Mouse (Mus musculus) heart, adult 2 months (tissue): Measurements from ENCODE around the gene Amt. TPM values are rescaled to one million over a fixed set of nuclear protein-coding genes. Genes with fewer than 3 reads are reported as not detected.
A peak's percentile ranks its signal among the peaks of the same experiment; 100 is the strongest.

Experiments
- DNase-seq, 2 experiments: peaks; one replicate each; pipeline ENCODE4 v3.0.0; 2021
- H3K27ac ChIP-seq: fragments of 200-600 bp; 2 replicates; pipeline ENCODE4 v1.8.1; 2022
- H3K27me3 ChIP-seq: fragments of 200-500 bp; 2 replicates; pipeline ENCODE4 v1.6.1; 2012; ENCODE audit warnings: mild to moderate bottlenecking, low read length, inconsistent platforms, mixed read lengths; ENCODE audit not compliant: control insufficient read depth, insufficient read depth
- H3K36me3 ChIP-seq: fragments of 200-500 bp; 2 replicates; pipeline ENCODE4 v1.6.1; 2012; ENCODE audit warnings: low read length, inconsistent platforms; ENCODE audit not compliant: control insufficient read depth, insufficient read depth
- H3K4me1 ChIP-seq: fragments of 200-500 bp; 2 replicates; pipeline ENCODE4 v1.6.1; 2011; ENCODE audit warnings: low read length; ENCODE audit not compliant: control insufficient read depth, insufficient read depth
- H3K4me3 ChIP-seq: fragments of 200-600 bp; 2 replicates; pipeline ENCODE4 v1.8.1; 2022
- H3K79me2 ChIP-seq: fragments of 200-500 bp; replicated peaks from 2 replicates; pipeline ENCODE4 v1.6.1; 2012; ENCODE audit warnings: mild to moderate bottlenecking, inconsistent platforms, low read length, moderate library complexity, mixed read lengths; ENCODE audit not compliant: control insufficient read depth, insufficient read depth
- H3K9ac ChIP-seq: fragments of 200-500 bp; 2 replicates; pipeline ENCODE4 v1.6.1; 2012; ENCODE audit warnings: low read depth, mild to moderate bottlenecking, control low read depth, inconsistent platforms, low read length, mixed read lengths
- CTCF ChIP-seq: fragments of 200-600 bp; IDR thresholded peaks from 2 replicates; pipeline ENCODE4 v1.8.1; 2022; ENCODE audit warnings: antibody characterized with exemption, mild to moderate bottlenecking, moderate library complexity
- EP300 ChIP-seq: fragments of 200-500 bp; IDR thresholded peaks from 2 replicates; pipeline ENCODE4 v1.6.1; 2011; ENCODE audit warnings: low read depth, low read length, control low read depth; ENCODE audit not compliant: insufficient read depth
- POLR2A ChIP-seq: fragments of 200-500 bp; IDR thresholded peaks from 2 replicates; pipeline ENCODE4 v1.6.1; 2011; ENCODE audit warnings: mild to moderate bottlenecking, low read depth, low read length, control low read depth; ENCODE audit not compliant: insufficient read depth
- WGBS: fragments of 180-500 bp; shearing (Covaris S2); methylation state at CpG from one replicate; pipeline ENCODE4 v1.1.7; 2018; 5-methylcytosine and 5-hydroxymethylcytosine counted together
- intact Hi-C: fragments of 180-260 bp; cut with DNase I; formaldehyde crosslinking; loops from one replicate; pipeline ENCODE4 v1.15.1; 2025
- long read RNA-seq: library from polyadenylated mRNA; stranded (forward); transcript quantifications from one replicate; pipeline ENCODE4 v2.0.0, GENCODE M21; 2021
- polyA plus RNA-seq: library from polyadenylated mRNA; depleted of rRNA; stranded (reverse); fragments of >200 nt; gene quantifications from 2 replicates; pipeline ENCODE4 v1.2.3, GENCODE M21; 2012; rRNA removed
- total RNA-seq, 2 experiments: library from RNA; stranded (reverse); gene quantifications; 2 replicates each; pipeline ENCODE4 v1.2.3; 2021

Gene Amt
- total RNA-seq = 1 to 10 TPM; 4.0 to 4.6 TPM
- 4.8 and 9.2 TPM in 2 replicates for polyA plus RNA-seq
- long read RNA-seq = 0 reads

- Histone ChIP-seq H3K36me3 (no peaks in the 10 kb centered on the region), H3K9ac (no peak within 1 kb of the TSS), H3K27me3 (no peaks in the 10 kb centered on the region), H3K27ac (no peak within 1 kb of the TSS), H3K4me1 (no peaks in the 10 kb centered on the region), H3K4me3 (no peak within 1 kb of the TSS), H3K79me2 (no peaks in the 10 kb centered on the region)
- no peak for DNase-seq
- TF ChIP-seq EP300 (no peak), CTCF (no peak), POLR2A (no peak)
- WGBS = 51% methylated on average over 18 of the region's 18 CpGs
- intact Hi-C loops = no loop called here
Measured at GRCm38 (mm10) chr9:108296453-108297355, at the start of gene Amt. TSS of gene Amt (plus strand) at chr9:108296853.

- WGBS = 54% methylated on average over 5 of the region's 5 CpGs
- no peaks in the 10 kb centered on the region; the same call in 1 of the 2 replicates for H3K79me2 ChIP-seq
- H3K36me3 ChIP-seq = peaks cover 21% of the 10 kb centered on the region
- H3K27me3 ChIP-seq = no peaks in the 10 kb centered on the region
- H3K9ac ChIP-seq = no peak overlapping the region
- peaks cover 5% of the 10 kb centered on the region for H3K4me1 ChIP-seq
- no peak for DNase-seq
- no peak overlapping the region for H3K27ac ChIP-seq
- intact Hi-C loops = loop anchor here (5.0 kb wide), 2 partner anchors 33 to 37 kb away; no protein-coding TSS in a partner anchor
- TF ChIP-seq POLR2A (no peak), EP300 (no peak), CTCF (no peak)
- H3K4me3 ChIP-seq = no peak overlapping the region
Measured at GRCm38 (mm10) chr9:108248957-108249356, 47.7 kb upstream of the Amt start.

GRCm38 (mm10) chr9:108251877-108252276 is 44.8 kb upstream of the Amt start:
- H3K36me3 ChIP-seq = peaks cover 24% of the 10 kb centered on the region
- TF ChIP-seq EP300 = peak; percentile 85
- no peak for TF ChIP-seq CTCF
- H3K79me2 ChIP-seq = no peaks in the 10 kb centered on the region; the same call in none of the 2 replicates
- H3K27me3 ChIP-seq = no peaks in the 10 kb centered on the region
- no peak overlapping the region for H3K9ac ChIP-seq
- peak overlapping the region; percentile 54 for H3K27ac ChIP-seq
- DNase-seq = peak in 1 of 2 experiments; percentile 72
- no peak overlapping the region for H3K4me3 ChIP-seq
- 78% methylated on average over 6 of the region's 6 CpGs for WGBS
- intact Hi-C loops = loop anchor here (2.0 kb wide), 1 partner anchor 17 kb away; no protein-coding TSS in a partner anchor
- H3K4me1 ChIP-seq = peaks cover 5% of the 10 kb centered on the region

- Histone ChIP-seq H3K79me2 (peaks cover 2% of the 10 kb centered on the region; the same call in 1 of the 2 replicates), H3K9ac (no peak overlapping the region), H3K4me1 (peaks cover 7% of the 10 kb centered on the region), H3K36me3 (peaks cover 28% of the 10 kb centered on the region), H3K4me3 (no peak overlapping the region), H3K27me3 (no peaks in the 10 kb centered on the region), H3K27ac (no peak overlapping the region)
- TF ChIP-seq CTCF (no peak), POLR2A (no peak), EP300 (no peak)
- intact Hi-C loops = no loop called here
- 80% methylated on average over 7 of the region's 7 CpGs for WGBS
- DNase-seq = no peak
Measured at GRCm38 (mm10) chr9:108252766-108253165, 43.9 kb upstream of the Amt start.

GRCm38 (mm10) chr9:108260526-108260925 is 36.1 kb upstream of the Amt start:
- Histone ChIP-seq H3K36me3 (peaks cover 32% of the 10 kb centered on the region), H3K4me3 (no peak overlapping the region), H3K27me3 (no peaks in the 10 kb centered on the region), H3K27ac (peak overlapping the region; percentile 36), H3K79me2 (peaks cover 11% of the 10 kb centered on the region), H3K9ac (no peak overlapping the region; the same call in 1 of the 2 replicates), H3K4me1 (peaks cover 20% of the 10 kb centered on the region)
- no peak for TF ChIP-seq POLR2A
- WGBS = 55% methylated on average over 4 of the region's 4 CpGs
- no peak for DNase-seq
- intact Hi-C loops = loop anchor here (5.0 kb wide), 2 partner anchors 38 to 58 kb away; no protein-coding TSS in a partner anchor

- peak overlapping the region; percentile 92 for H3K4me3 ChIP-seq
- H3K36me3 ChIP-seq = peaks cover 24% of the 10 kb centered on the region
- no peaks in the 10 kb centered on the region for H3K27me3 ChIP-seq
- whole genome bisulfite sequencing = 44% methylated on average over 7 of the region's 7 CpGs
- intact Hi-C loops = loop anchor here (2.0 to 5.0 kb wide), 3 partner anchors 19 to 60 kb away; no protein-coding TSS in a partner anchor
- peaks cover 11% of the 10 kb centered on the region for H3K79me2 ChIP-seq
- peak overlapping the region; percentile 43 for H3K9ac ChIP-seq
- 0 out of 2 replicates have a peak, but pooled peaks have one; percentile 22 for TF ChIP-seq EP300
- TF ChIP-seq POLR2A = peak; percentile 59; the same call in 1 of the 2 replicates
- TF ChIP-seq CTCF = no peak
- peaks cover 17% of the 10 kb centered on the region for H3K4me1 ChIP-seq
- H3K27ac ChIP-seq = peak overlapping the region; percentile 96
- peak; percentile 30 to 39 for DNase-seq
Measured at GRCm38 (mm10) chr9:108261865-108262264, 34.8 kb upstream of the Amt start.
